Mouse (Mus musculus) embryonic facial prominence, embryonic 15.5 days (tissue): ENCODE measurements around the gene Dpf3. TPM values are rescaled to one million over a fixed set of nuclear protein-coding genes. Genes with fewer than 3 reads are reported as not detected.

Source experiments
- polyA plus RNA-seq: library from polyadenylated mRNA; unstranded; fragments of >200 nt; fragmentation: Nextera tagmentation; extraction: Ambion mirVana; gene quantifications from 2 replicates; pipeline ENCODE4 v1.2.1, GENCODE M21; 2015

Dpf3 gene
- polyA plus RNA-seq, 1 experiment from 2014 or later, result 4.6 TPM

Other genes with a start within 250 kb of the Dpf3 start
- 47.7 and 48.1 TPM in 2 replicates for gene Dcaf4, start 32.8 kb upstream of the Dpf3 start, polyA plus RNA-seq
- 18.8 and 21.4 TPM in 2 replicates for gene Zfyve1, start 109.5 kb upstream of the Dpf3 start, polyA plus RNA-seq
- gene Rbm25, start 143.5 kb upstream of the Dpf3 start, polyA plus RNA-seq, result 225 and 256 TPM in 2 replicates
- gene Psen1, start 200.4 kb upstream of the Dpf3 start, polyA plus RNA-seq, result 67.8 and 72.3 TPM in 2 replicates